Mouse (Mus musculus): Measurements from ENCODE around the gene Acot5.

- TF ChIP-seq POLR2A (IDR thresholded peaks at IDR 0.05; ENCODE audit: control insufficient read depth, low read depth, low read length) (no peak), CTCF (IDR thresholded peaks at IDR 0.05; ENCODE audit: control insufficient read depth, insufficient read depth, insufficient replicate concordance, low read depth, low read length) (no peak)
Measured at GRCm38 (mm10) chr12:84044045-84044444, 25.1 kb upstream of the Acot5 start.
